Mouse (Mus musculus) frontal cortex, postnatal 10 days (tissue): ENCODE measurements around the gene Tppp3.

Experiments used
- DNase-seq, 2 experiments: peaks; one replicate each; pipeline ENCODE4 v3.0.0; 2022; ENCODE audit warnings: low spot score in 2 of 2, mixed read lengths in 1 of 2

Gene Tppp3

GRCm38 (mm10) chr8:105433021-105433420 is 38.3 kb downstream of the Tppp3 start:
- DNase-seq = no peak

- no peak for DNase-seq
Observed at GRCm38 (mm10) chr8:105431743-105432515, 39.4 kb downstream of the Tppp3 start.

- no peak for DNase-seq
Observed at GRCm38 (mm10) chr8:105426878-105427277, 44.4 kb downstream of the Tppp3 start.

GRCm38 (mm10) chr8:105422006-105422405 is 49.3 kb downstream of the Tppp3 start:
- no peak for DNase-seq

- no peak for DNase-seq
Observed at GRCm38 (mm10) chr8:105419800-105420199, 51.5 kb downstream of the Tppp3 start.

- no peak for DNase-seq
Observed at GRCm38 (mm10) chr8:105418992-105419391, 52.3 kb downstream of the Tppp3 start.
